In the genomic region with DNA sequence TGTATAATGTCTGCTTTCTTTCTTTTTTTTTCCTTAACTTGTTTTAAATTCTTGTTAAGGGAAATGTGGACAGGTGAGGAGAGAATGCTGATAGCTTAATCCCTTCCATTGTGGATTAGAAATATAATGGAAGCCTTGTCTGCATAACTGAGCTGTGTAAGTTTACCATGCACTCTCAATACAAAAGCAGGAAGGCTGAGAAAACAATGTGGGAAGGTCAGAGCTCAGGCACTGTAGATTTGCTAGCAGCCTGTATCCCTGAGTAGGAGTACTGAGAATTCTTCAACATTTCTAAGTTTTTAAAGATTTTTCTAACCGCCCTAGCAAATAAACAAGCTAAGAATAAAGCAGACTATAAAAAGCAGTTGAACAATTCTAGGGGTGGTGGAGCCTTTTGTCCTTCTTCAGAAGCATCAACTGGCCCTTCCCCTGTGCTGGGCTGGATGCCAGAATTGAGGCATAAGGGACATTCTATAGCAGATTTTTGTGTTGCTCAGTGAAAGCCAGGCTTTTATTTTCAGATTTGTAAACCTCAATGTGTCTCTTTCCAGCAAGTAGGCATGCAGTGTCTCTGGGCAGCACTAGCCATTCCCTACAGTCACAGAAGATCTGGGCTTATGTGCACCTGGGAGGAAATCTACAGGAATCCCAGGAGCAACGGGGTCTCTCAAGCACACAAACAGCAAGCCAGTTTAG, we compare ENCODE assay signal across 14 mouse cellular contexts. TPM values are rescaled to one million over a fixed set of nuclear protein-coding genes. Genes with fewer than 3 reads are reported as not detected.
A peak's percentile ranks its signal among the peaks of the same experiment; 100 is the strongest.
DNase-seq lines count a peak whose midpoint lies in the region; ATAC-seq and TF ChIP-seq lines count a peak whose summit lies in the region.
"Had no signal": no experiment of that assay in that cellular context is flagged by ENCODE, and none has a peak within 500 bp of the region (broad histone marks: within the 10 kb centered on the region; RNA-seq: fewer than 3 reads in every experiment).

No protein-coding gene starts in this region.

- no peaks in the 10 kb centered on the region for H3K36me3 ChIP-seq in limb, embryonic 14.5 days (ENCODE audit: control insufficient read depth, insufficient read depth, low read length)
- H3K36me3 ChIP-seq in limb, embryonic 10.5 days: no peaks in the 10 kb centered on the region
- no peaks in the 10 kb centered on the region for H3K36me3 ChIP-seq in forebrain, embryonic 16.5 days (ENCODE audit: control insufficient read depth, insufficient read depth)
- H3K36me3 ChIP-seq in midbrain, embryonic 11.5 days (ENCODE audit: control insufficient read depth, insufficient read depth, low read length): no peaks in the 10 kb centered on the region
- H3K36me3 ChIP-seq in kidney, adult 2 months (ENCODE audit: control insufficient read depth, insufficient read depth, low read length): no peaks in the 10 kb centered on the region

- DNase-seq in limb, embryonic 14.5 days (ENCODE audit: low spot score): peak; percentile 9
- no peak for DNase-seq in limb, embryonic 10.5 days (ENCODE audit: low spot score)
- no peak for DNase-seq in midbrain, embryonic 11.5 days (ENCODE audit: low spot score, missing footprints)
- peak; percentile 21 for DNase-seq in right cerebral cortex, postnatal 25 days
- no peak for DNase-seq in kidney, adult 2 months
- DNase-seq in kidney, adult 11 months: no peak
- DNase-seq in embryo, embryonic 9.5 days (ENCODE audit: extremely low spot score): no peak
- DNase-seq: cerebellum, adult 11-12 months; heart, adult 2 months; lung, adult 2 months had no signal

- H3K9ac ChIP-seq in limb, embryonic 14.5 days (ENCODE audit: low read depth, low read length, severe bottlenecking): no peak overlapping the region
- H3K9ac ChIP-seq in forebrain, embryonic 16.5 days (replicated peaks; ENCODE audit: low read depth, low read length): no peak overlapping the region
- no peak overlapping the region for H3K9ac ChIP-seq in midbrain, embryonic 11.5 days (ENCODE audit: low read length)

- no peak for ATAC-seq in limb, embryonic 14.5 days (ENCODE audit: low FRiP score, low read depth)
- peak; percentile 57 for ATAC-seq in forebrain, embryonic 16.5 days
- ATAC-seq in midbrain, embryonic 11.5 days (ENCODE audit: low FRiP score): peak; percentile 71
- ATAC-seq: activated CD4-positive, CD25-positive, alpha-beta regulatory T cell, adult 4 months; intestine, embryonic 16.5 days had no signal

- no peak for TF ChIP-seq POLR2A in limb, embryonic 14.5 days (IDR thresholded peaks at IDR 0.05; ENCODE audit: borderline replicate concordance, extremely low read depth, insufficient read depth, insufficient read length)
- no peak for TF ChIP-seq POLR2A in kidney, adult 2 months (IDR thresholded peaks at IDR 0.05; ENCODE audit: low read depth, low read length)

- 57% methylated on average over 2 of the region's 2 CpGs for WGBS in limb, embryonic 14.5 days
- WGBS in limb, embryonic 10.5 days: 65% methylated on average over 2 of the region's 2 CpGs
- WGBS in forebrain, embryonic 16.5 days: 7% methylated on average over 2 of the region's 2 CpGs
- WGBS in midbrain, embryonic 11.5 days: 35% methylated on average over 2 of the region's 2 CpGs
- 59% methylated on average over 2 of the region's 2 CpGs for WGBS in kidney, adult 2 months

- no peak overlapping the region for H3K27ac ChIP-seq in limb, embryonic 14.5 days (replicated peaks; ENCODE audit: low read depth, low read length)
- H3K27ac ChIP-seq in limb, embryonic 10.5 days: no peak overlapping the region
- H3K27ac ChIP-seq in forebrain, embryonic 16.5 days (ENCODE audit: low read length): peak overlapping the region; percentile 49
- peak overlapping the region; percentile 11; the same call in 1 of the 2 replicates for H3K27ac ChIP-seq in midbrain, embryonic 11.5 days (ENCODE audit: low read depth, low read length)
- H3K27ac ChIP-seq in kidney, adult 2 months (ENCODE audit: insufficient read depth, low read depth, low read length): no peak overlapping the region
- H3K27ac ChIP-seq: heart, adult 2 months had no signal

- no peak overlapping the region for H3K4me3 ChIP-seq in limb, embryonic 14.5 days (replicated peaks; ENCODE audit: low read length)
- H3K4me3 ChIP-seq in limb, embryonic 10.5 days: no peak overlapping the region
- H3K4me3 ChIP-seq in forebrain, embryonic 16.5 days (replicated peaks; ENCODE audit: low read length): no peak overlapping the region
- H3K4me3 ChIP-seq in midbrain, embryonic 11.5 days (ENCODE audit: low read depth, low read length): no peak overlapping the region
- H3K4me3 ChIP-seq in kidney, adult 2 months (ENCODE audit: insufficient read depth, low read depth, low read length): no peak overlapping the region
- H3K4me3 ChIP-seq: heart, adult 2 months; myocyte had no signal

- no peak overlapping the region for H3K4me2 ChIP-seq in limb, embryonic 14.5 days (replicated peaks; ENCODE audit: low read depth, low read length, severe bottlenecking)
- H3K4me2 ChIP-seq in forebrain, embryonic 16.5 days (ENCODE audit: low read length): no peak overlapping the region
- H3K4me2 ChIP-seq in midbrain, embryonic 11.5 days: no peak overlapping the region

- TF ChIP-seq CTCF in kidney, adult 2 months (conservative IDR thresholded peaks at IDR 0.05; ENCODE audit: insufficient read depth, insufficient read length, low read depth, low read length): no peak

- no peaks in the 10 kb centered on the region for H3K9me3 ChIP-seq in limb, embryonic 14.5 days (ENCODE audit: control insufficient read depth, low read length)
- H3K9me3 ChIP-seq in limb, embryonic 10.5 days (replicated peaks): no peaks in the 10 kb centered on the region
- H3K9me3 ChIP-seq in forebrain, embryonic 16.5 days (ENCODE audit: control insufficient read depth, low read length): no peaks in the 10 kb centered on the region
- H3K9me3 ChIP-seq in midbrain, embryonic 11.5 days (ENCODE audit: control insufficient read depth, low read length): no peaks in the 10 kb centered on the region

- no peaks in the 10 kb centered on the region for H3K27me3 ChIP-seq in limb, embryonic 14.5 days (ENCODE audit: control insufficient read depth, insufficient read depth, low read length)
- H3K27me3 ChIP-seq in limb, embryonic 10.5 days (ENCODE audit: low read depth, poor library complexity, severe bottlenecking): no peaks in the 10 kb centered on the region
- H3K27me3 ChIP-seq in forebrain, embryonic 16.5 days (replicated peaks; ENCODE audit: control insufficient read depth, insufficient read depth, low read length): no peaks in the 10 kb centered on the region
- no peaks in the 10 kb centered on the region for H3K27me3 ChIP-seq in midbrain, embryonic 11.5 days (ENCODE audit: control insufficient read depth, insufficient read depth, low read length)
- no peaks in the 10 kb centered on the region for H3K27me3 ChIP-seq in kidney, adult 2 months (replicated peaks; ENCODE audit: control insufficient read depth, insufficient read depth, low read length)

- H3K4me1 ChIP-seq in limb, embryonic 14.5 days (ENCODE audit: control insufficient read depth, insufficient read depth, low read length): no peaks in the 10 kb centered on the region
- H3K4me1 ChIP-seq in limb, embryonic 10.5 days: no peaks in the 10 kb centered on the region
- H3K4me1 ChIP-seq in forebrain, embryonic 16.5 days (replicated peaks; ENCODE audit: control insufficient read depth, insufficient read depth, low read length): peaks cover 4% of the 10 kb centered on the region; the same call in 1 of the 2 replicates
- peaks cover 7% of the 10 kb centered on the region; the same call in 1 of the 2 replicates for H3K4me1 ChIP-seq in midbrain, embryonic 11.5 days (ENCODE audit: control insufficient read depth, insufficient read depth, low read length)
- H3K4me1 ChIP-seq in kidney, adult 2 months (ENCODE audit: control insufficient read depth, insufficient read depth, low read length): no peaks in the 10 kb centered on the region

RNA-seq across cellular contexts. Expression of a gene that starts 32.3 kb away (rescaled TPM):
- polyA plus RNA-seq in limb, embryonic 14.5 days (2012; rRNA removed): 1.5 and 2.3 TPM in 2 replicates
- polyA plus RNA-seq in limb, embryonic 14.5 days (2014; fragmentation: Nextera tagmentation; extraction: Ambion mirVana): 3.3 and 3.6 TPM in 2 replicates
- polyA plus RNA-seq in limb, embryonic 10.5 days (2016; fragmentation: Nextera tagmentation; extraction: Ambion mirVana): 1.2 and 2.2 TPM in 2 replicates
- polyA plus RNA-seq in forebrain, embryonic 16.5 days (2015; fragmentation: Nextera tagmentation; extraction: Ambion mirVana): 739 and 853 TPM in 2 replicates
- polyA plus RNA-seq in midbrain, embryonic 11.5 days (2014; fragmentation: Nextera tagmentation; extraction: Ambion mirVana): 163 and 190 TPM in 2 replicates
- 21.8 and 22.4 TPM in 2 replicates for polyA plus RNA-seq in kidney, adult 2 months (2012; rRNA removed)
- polyA plus RNA-seq: myocyte had no signal

RNA-seq across cellular contexts. Expression of a gene that starts 35.3 kb away (rescaled TPM):
- polyA plus RNA-seq in limb, embryonic 14.5 days (2012; rRNA removed): 0.41 and 0.86 TPM in 2 replicates
- 0.51 and 1.0 TPM in 2 replicates for polyA plus RNA-seq in limb, embryonic 14.5 days (2014; fragmentation: Nextera tagmentation; extraction: Ambion mirVana)
- 1.7 and 1.9 TPM in 2 replicates for polyA plus RNA-seq in limb, embryonic 10.5 days (2016; fragmentation: Nextera tagmentation; extraction: Ambion mirVana)
- 15.9 and 19.2 TPM in 2 replicates for polyA plus RNA-seq in forebrain, embryonic 16.5 days (2015; fragmentation: Nextera tagmentation; extraction: Ambion mirVana)
- polyA plus RNA-seq in midbrain, embryonic 11.5 days (2014; fragmentation: Nextera tagmentation; extraction: Ambion mirVana): 3.0 and 5.6 TPM in 2 replicates
- polyA plus RNA-seq in kidney, adult 2 months (2012; rRNA removed): 0.22 and 0.68 TPM in 2 replicates
- polyA plus RNA-seq: heart, adult 2 months; lung, adult 2 months; myocyte had no signal

Comparison
In these comparisons a context has a peak if more than half of its experiments do, and no peak if none do; other contexts are left out.
1. DNase-seq: peak in limb, embryonic 14.5 days (single experiment) and right cerebral cortex, postnatal 25 days (single experiment); none in limb, embryonic 10.5 days (single experiment), midbrain, embryonic 11.5 days (single experiment), kidney, adult 2 months (single experiment), kidney, adult 11 months (single experiment) and embryo, embryonic 9.5 days (single experiment).
2. H3K27ac ChIP-seq: peak in forebrain, embryonic 16.5 days (single experiment) and midbrain, embryonic 11.5 days (single experiment); none in limb, embryonic 14.5 days (single experiment), limb, embryonic 10.5 days (single experiment) and kidney, adult 2 months (single experiment).